ENCODE assay signal across 8 mouse cellular contexts in genomic region chr8:119885612-119886011, GRCm38 (mm10). TPM values are rescaled to one million over a fixed set of nuclear protein-coding genes. Genes with fewer than 3 reads are reported as not detected.
A peak's percentile ranks its signal among the peaks of the same experiment; 100 is the strongest.
DNase-seq lines count a peak whose midpoint lies in the region; ATAC-seq lines count a peak whose summit lies in the region.

No protein-coding gene starts in this region.

- H3K4me1 ChIP-seq in heart, embryonic 13.5 days: peaks cover 14% of the 10 kb centered on the region
- H3K4me1 ChIP-seq in midbrain, embryonic 13.5 days (replicated peaks): peaks cover 13% of the 10 kb centered on the region

- no peak overlapping the region for H3K4me3 ChIP-seq in heart, embryonic 13.5 days
- H3K4me3 ChIP-seq in midbrain, embryonic 13.5 days (replicated peaks): no peak overlapping the region

- no peaks in the 10 kb centered on the region for H3K36me3 ChIP-seq in heart, embryonic 13.5 days
- H3K36me3 ChIP-seq in midbrain, embryonic 13.5 days: no peaks in the 10 kb centered on the region

- peak; percentile 10 to 27 for DNase-seq in layer of hippocampus, postnatal 10 days (ENCODE audit: low spot score in 2 of 2)
- no peak for DNase-seq in layer of hippocampus, postnatal 25 days (ENCODE audit: extremely low spot score in 1 of 2, low spot score in 1 of 2)
- peak; percentile 30 to 33 for DNase-seq in cerebellum, adult 18-20 months
- DNase-seq in kidney, postnatal 14 days: peak; percentile 90
- no peak for DNase-seq in testis, postnatal 10 days (ENCODE audit: low spot score)

- peak overlapping the region; percentile 10 for H3K4me2 ChIP-seq in heart, embryonic 13.5 days
- no peak overlapping the region for H3K4me2 ChIP-seq in midbrain, embryonic 13.5 days (replicated peaks)

- WGBS in heart, embryonic 13.5 days: 14% methylated on average over 3 of the region's 3 CpGs
- 27% methylated on average over 3 of the region's 3 CpGs for WGBS in midbrain, embryonic 13.5 days

- peak overlapping the region; percentile 51 for H3K27ac ChIP-seq in heart, embryonic 13.5 days (replicated peaks)
- H3K27ac ChIP-seq in midbrain, embryonic 13.5 days: 0 out of 2 replicates have a peak overlapping the region, but pooled peaks have one; percentile 7

- peaks cover 2% of the 10 kb centered on the region; the same call in 1 of the 2 replicates for H3K27me3 ChIP-seq in heart, embryonic 13.5 days (replicated peaks)
- no peaks in the 10 kb centered on the region for H3K27me3 ChIP-seq in midbrain, embryonic 13.5 days

- 0 out of 2 replicates have a peak overlapping the region, but pooled peaks have one; percentile 41 for H3K9ac ChIP-seq in heart, embryonic 13.5 days
- no peak overlapping the region for H3K9ac ChIP-seq in midbrain, embryonic 13.5 days (replicated peaks)

- no peak for ATAC-seq in heart, embryonic 13.5 days (ENCODE audit: extremely low read depth, insufficient number of reproducible peaks, low FRiP score, low TSS enrichment)
- no peak for ATAC-seq in midbrain, embryonic 13.5 days
- no peak for ATAC-seq in frontal cortex, adult (ENCODE audit: low TSS enrichment)

- no peaks in the 10 kb centered on the region for H3K9me3 ChIP-seq in heart, embryonic 13.5 days
- no peaks in the 10 kb centered on the region for H3K9me3 ChIP-seq in midbrain, embryonic 13.5 days

RNA-seq across cellular contexts. Expression of gene Klhl36, which starts 23.5 kb away (rescaled TPM):
- 1 to 10 TPM; 7.4 to 9.3 TPM for total RNA-seq in layer of hippocampus, postnatal 10 days (2021)
- 1 to 10 TPM; 8.0 to 8.5 TPM for total RNA-seq in layer of hippocampus, postnatal 25 days (2021)
- polyA plus RNA-seq in heart, embryonic 13.5 days (2015; fragmentation: Nextera tagmentation; extraction: Ambion mirVana): 10.1 and 10.9 TPM in 2 replicates
- polyA plus RNA-seq in midbrain, embryonic 13.5 days (2015; fragmentation: Nextera tagmentation; extraction: Ambion mirVana): 12.7 and 13.0 TPM in 2 replicates

RNA-seq across cellular contexts. Expression of gene Usp10, which starts 24.5 kb away (rescaled TPM):
- total RNA-seq in layer of hippocampus, postnatal 10 days (2021): 100 to 1,000 TPM in 1 of 2 experiments, 10 to 100 TPM in 1; 94.9 to 104 TPM
- 10 to 100 TPM; 84.3 to 99.0 TPM for total RNA-seq in layer of hippocampus, postnatal 25 days (2021)
- polyA plus RNA-seq in heart, embryonic 13.5 days (2015; fragmentation: Nextera tagmentation; extraction: Ambion mirVana): 90.5 and 101 TPM in 2 replicates
- polyA plus RNA-seq in midbrain, embryonic 13.5 days (2015; fragmentation: Nextera tagmentation; extraction: Ambion mirVana): 130 and 137 TPM in 2 replicates

RNA-seq across cellular contexts. Expression of gene Gm20388, which starts 25.0 kb away (rescaled TPM):
- total RNA-seq in layer of hippocampus, postnatal 10 days (2021): not detected
- 1 to 10 TPM; 8.8 TPM for total RNA-seq in layer of hippocampus, postnatal 25 days (2021)
- polyA plus RNA-seq in heart, embryonic 13.5 days (2015; fragmentation: Nextera tagmentation; extraction: Ambion mirVana): 1.8 TPM in 1 of 2 replicates, not detected in the other
- 4.4 and 10.3 TPM in 2 replicates for polyA plus RNA-seq in midbrain, embryonic 13.5 days (2015; fragmentation: Nextera tagmentation; extraction: Ambion mirVana)

RNA-seq across cellular contexts. Expression of gene Cotl1, which starts 45.3 kb away (rescaled TPM):
- 100 to 1,000 TPM; 129 to 134 TPM for total RNA-seq in layer of hippocampus, postnatal 10 days (2021)
- total RNA-seq in layer of hippocampus, postnatal 25 days (2021): 100 to 1,000 TPM; 121 to 140 TPM
- polyA plus RNA-seq in heart, embryonic 13.5 days (2015; fragmentation: Nextera tagmentation; extraction: Ambion mirVana): 40.2 and 51.4 TPM in 2 replicates
- 79.8 and 105 TPM in 2 replicates for polyA plus RNA-seq in midbrain, embryonic 13.5 days (2015; fragmentation: Nextera tagmentation; extraction: Ambion mirVana)

Comparison
In these comparisons a context has a peak if more than half of its experiments do, and no peak if none do; other contexts are left out.
1. DNase-seq: peak in layer of hippocampus, postnatal 10 days (2 of 2), cerebellum, adult 18-20 months (2 of 2) and kidney, postnatal 14 days (single experiment); none in layer of hippocampus, postnatal 25 days (0 of 2) and testis, postnatal 10 days (single experiment).
2. RNA of gene Gm20388, which starts 25.0 kb away (total RNA-seq): 8.8 TPM in layer of hippocampus, postnatal 25 days; not detected in layer of hippocampus, postnatal 10 days; every median in the first group is over 4 times any median in the second.